Mouse (Mus musculus): ENCODE data around the gene Syde2. TPM values are rescaled to one million over a fixed set of nuclear protein-coding genes. Genes with fewer than 3 reads are reported as not detected.
A peak's percentile ranks its signal among the peaks of the same experiment; 100 is the strongest.

Syde2 gene
- polyA plus RNA-seq, 1 experiment from 2014 or later = 3.9 TPM

DNA sequence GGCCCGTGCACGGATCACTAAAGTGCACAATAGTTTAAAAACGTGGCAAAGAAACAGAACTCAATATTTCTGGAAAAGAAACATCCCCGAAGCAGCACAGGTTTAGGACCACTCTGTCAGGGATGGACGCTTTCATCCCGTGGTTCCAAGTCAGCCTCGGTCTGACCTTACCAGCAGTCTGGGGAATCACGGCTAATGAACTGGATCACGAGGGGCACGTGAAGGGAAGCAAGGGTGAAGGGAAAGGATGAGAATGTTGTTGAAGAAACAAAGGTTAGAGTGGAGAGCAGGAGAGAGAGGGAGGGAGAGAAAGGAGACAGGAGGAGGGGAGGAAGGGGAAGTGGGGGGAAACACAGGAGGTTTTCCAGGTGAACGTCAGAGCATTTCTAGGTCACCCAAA lies 58.4 kb downstream of the Syde2 start:
- DNase-seq (ENCODE audit: low spot score) (peak; percentile 42), ATAC-seq (replicated peaks; ENCODE audit: low FRiP score, low TSS enrichment, low read depth) (no peak)
- H3K9me3 ChIP-seq (ENCODE audit: control insufficient read depth, low read length) = no peaks in the 10 kb centered on the region
- H3K4me2 ChIP-seq (ENCODE audit: low read length) = no peak overlapping the region
- peaks cover 5% of the 10 kb centered on the region; the same call in 1 of the 2 replicates for H3K4me1 ChIP-seq (replicated peaks; ENCODE audit: control insufficient read depth, insufficient read depth, low read length)
- H3K27ac ChIP-seq (ENCODE audit: low read depth) = no peak overlapping the region
- 86% methylated on average over 11 of the region's 11 CpGs for WGBS
- H3K27me3 ChIP-seq (replicated peaks; ENCODE audit: control insufficient read depth, insufficient read depth, low read length) = no peaks in the 10 kb centered on the region
- no peak overlapping the region for H3K9ac ChIP-seq (ENCODE audit: low read length)
- H3K4me3 ChIP-seq (ENCODE audit: low read depth, low read length) = no peak overlapping the region
- no peaks in the 10 kb centered on the region for H3K36me3 ChIP-seq (ENCODE audit: control insufficient read depth, insufficient read depth, low read length)

DNA sequence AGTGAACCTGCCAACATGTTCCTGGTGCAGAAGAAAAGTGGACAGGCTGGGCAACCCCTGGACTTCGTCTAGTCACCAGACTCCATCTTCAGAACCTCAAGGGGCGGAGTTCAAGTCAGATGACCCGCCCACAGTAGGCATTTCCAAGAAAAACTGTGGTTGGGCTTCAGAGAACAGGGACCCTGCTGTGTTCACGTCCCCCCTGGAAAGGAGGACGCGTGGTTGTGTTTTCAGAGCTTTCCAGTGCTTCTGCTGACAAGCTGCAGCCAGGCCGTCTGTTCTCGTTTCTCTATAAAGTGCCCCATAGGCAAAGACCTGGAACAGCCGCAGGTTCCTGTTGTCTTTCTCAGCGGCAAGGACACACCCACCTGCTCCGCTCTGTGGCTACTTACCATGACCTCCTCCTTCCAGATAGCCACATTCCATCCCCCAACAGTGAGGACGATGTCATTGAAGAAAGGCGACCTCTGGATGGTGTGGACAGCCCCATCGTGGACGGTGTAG lies 60.1 kb downstream of the Syde2 start:
- DNase-seq (ENCODE audit: low spot score) = no peak
- Histone ChIP-seq H3K9ac (ENCODE audit: low read length) (no peak overlapping the region), H3K27ac (ENCODE audit: low read depth) (no peak overlapping the region), H3K27me3 (replicated peaks; ENCODE audit: control insufficient read depth, insufficient read depth, low read length) (no peaks in the 10 kb centered on the region), H3K4me1 (replicated peaks; ENCODE audit: control insufficient read depth, insufficient read depth, low read length) (peaks cover 5% of the 10 kb centered on the region; the same call in 1 of the 2 replicates), H3K4me2 (ENCODE audit: low read length) (peak overlapping the region; percentile 20), H3K36me3 (ENCODE audit: control insufficient read depth, insufficient read depth, low read length) (no peaks in the 10 kb centered on the region), H3K9me3 (ENCODE audit: control insufficient read depth, low read length) (no peaks in the 10 kb centered on the region), H3K4me3 (ENCODE audit: low read depth, low read length) (no peak overlapping the region)
- ATAC-seq (replicated peaks; ENCODE audit: low FRiP score, low TSS enrichment, low read depth) = peak; percentile 51
- WGBS = 22% methylated on average over 15 of the region's 15 CpGs

DNA sequence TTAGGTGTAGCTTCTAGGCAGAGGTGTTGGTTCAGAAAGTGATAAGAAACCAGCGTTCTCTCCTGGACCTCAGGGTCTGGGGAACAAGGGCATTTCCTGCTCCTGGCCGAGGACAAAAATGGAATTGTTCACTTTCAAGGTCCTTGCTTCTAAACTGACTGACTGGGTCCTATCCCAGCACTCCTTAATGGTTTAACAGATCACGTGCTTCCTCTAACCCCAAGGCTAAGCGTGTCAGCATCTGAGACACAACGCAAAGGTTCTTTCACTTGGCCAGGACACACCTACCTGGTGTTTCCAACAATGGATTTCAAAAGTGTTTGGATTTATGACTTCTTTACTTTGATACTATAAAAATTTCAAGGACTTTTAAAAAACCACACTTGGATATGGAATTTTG lies 62.3 kb downstream of the Syde2 start:
- Histone ChIP-seq H3K9me3 (ENCODE audit: control insufficient read depth, low read length) (no peaks in the 10 kb centered on the region), H3K27ac (ENCODE audit: low read depth) (no peak overlapping the region), H3K27me3 (replicated peaks; ENCODE audit: control insufficient read depth, insufficient read depth, low read length) (no peaks in the 10 kb centered on the region), H3K36me3 (ENCODE audit: control insufficient read depth, insufficient read depth, low read length) (no peaks in the 10 kb centered on the region), H3K4me3 (ENCODE audit: low read depth, low read length) (no peak overlapping the region), H3K4me2 (ENCODE audit: low read length) (no peak overlapping the region), H3K9ac (ENCODE audit: low read length) (no peak overlapping the region), H3K4me1 (replicated peaks; ENCODE audit: control insufficient read depth, insufficient read depth, low read length) (peaks cover 5% of the 10 kb centered on the region; the same call in 1 of the 2 replicates)
- 69% methylated on average over 5 of the region's 5 CpGs for WGBS
- DNase-seq (ENCODE audit: low spot score) (no peak), ATAC-seq (replicated peaks; ENCODE audit: low FRiP score, low TSS enrichment, low read depth) (no peak)

DNA sequence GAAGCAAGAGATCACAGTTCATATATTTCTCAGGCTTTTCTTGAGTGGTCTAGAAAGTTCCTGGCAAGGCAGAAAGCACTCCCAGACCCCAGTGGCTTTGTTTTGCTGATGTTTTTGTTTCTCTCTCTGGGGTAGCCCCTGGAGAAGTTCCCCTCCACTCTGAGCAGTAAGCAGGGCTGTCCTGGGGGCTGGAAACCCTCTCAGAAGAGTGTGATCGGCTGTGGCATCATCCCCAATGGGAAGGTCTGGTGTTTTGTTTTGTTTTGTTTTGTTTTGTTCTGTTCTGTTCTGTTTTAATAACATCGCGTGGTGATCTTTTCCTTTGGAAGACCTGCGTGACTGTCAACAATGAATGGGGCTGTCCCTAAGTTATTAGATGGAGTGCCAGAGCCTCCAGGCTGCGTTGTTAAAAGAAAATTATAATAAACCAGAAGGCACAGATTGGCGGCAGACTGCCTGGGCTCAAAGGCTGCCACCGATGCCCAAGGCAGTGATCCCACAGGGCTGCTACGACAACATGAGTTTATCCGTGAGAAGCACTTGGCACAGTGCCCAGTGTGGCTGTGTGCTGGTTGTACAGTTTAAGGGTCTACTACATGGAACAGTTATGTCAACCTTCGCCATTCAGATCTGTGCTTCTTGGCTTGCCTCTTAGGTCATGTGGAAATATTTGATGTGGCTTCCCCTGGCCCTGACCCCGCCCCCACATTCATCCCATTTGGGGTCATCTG lies 63.8 kb downstream of the Syde2 start:
- H3K36me3 ChIP-seq (ENCODE audit: control insufficient read depth, insufficient read depth, low read length) = no peaks in the 10 kb centered on the region
- DNase-seq (ENCODE audit: low spot score) (no peak), ATAC-seq (replicated peaks; ENCODE audit: low FRiP score, low TSS enrichment, low read depth) (no peak)
- no peaks in the 10 kb centered on the region for H3K9me3 ChIP-seq (ENCODE audit: control insufficient read depth, low read length)
- no peak overlapping the region for H3K4me3 ChIP-seq (ENCODE audit: low read depth, low read length)
- peaks cover 5% of the 10 kb centered on the region; the same call in 1 of the 2 replicates for H3K4me1 ChIP-seq (replicated peaks; ENCODE audit: control insufficient read depth, insufficient read depth, low read length)
- H3K9ac ChIP-seq (ENCODE audit: low read length) = no peak overlapping the region
- H3K27ac ChIP-seq (ENCODE audit: low read depth) = no peak overlapping the region
- 53% methylated on average over 11 of the region's 11 CpGs for WGBS
- no peak overlapping the region for H3K4me2 ChIP-seq (ENCODE audit: low read length)
- no peaks in the 10 kb centered on the region for H3K27me3 ChIP-seq (replicated peaks; ENCODE audit: control insufficient read depth, insufficient read depth, low read length)

DNA sequence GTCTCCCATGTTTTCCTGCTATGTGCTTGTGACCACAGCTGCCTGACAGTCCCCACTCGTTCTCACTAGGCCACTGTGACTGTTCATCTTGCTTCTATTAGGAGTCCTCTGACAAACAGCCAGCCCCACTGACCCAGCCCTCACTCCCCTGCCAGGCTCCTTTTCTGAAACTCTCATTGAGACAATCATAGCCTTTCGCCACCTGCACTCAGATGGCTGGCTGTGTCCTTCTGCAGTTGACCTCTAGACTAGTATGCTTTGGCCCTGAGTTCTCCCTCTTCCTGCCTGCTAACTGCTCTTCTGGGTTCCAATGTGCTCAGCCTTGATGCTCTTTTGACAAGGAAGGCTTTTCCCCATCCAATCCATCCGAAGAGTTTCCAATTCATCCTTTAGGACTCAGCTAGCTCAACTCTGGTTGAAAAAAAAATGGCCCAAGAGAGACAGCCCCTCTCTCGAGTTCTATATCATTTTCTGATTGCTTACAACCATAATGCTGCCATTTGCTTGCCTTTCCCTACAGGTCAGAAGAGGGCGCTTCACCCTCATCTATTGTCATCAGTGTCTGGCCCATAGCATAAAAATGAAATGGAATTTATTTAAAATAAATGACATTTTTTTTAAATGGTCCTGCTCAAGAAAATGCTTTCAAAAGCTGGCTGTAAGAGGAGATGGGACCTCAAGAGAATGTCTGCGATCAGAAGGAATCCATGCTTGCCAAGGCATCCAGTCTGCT lies 65.6 kb downstream of the Syde2 start:
- ATAC-seq (replicated peaks; ENCODE audit: low FRiP score, low TSS enrichment, low read depth) (no peak), DNase-seq (ENCODE audit: low spot score) (no peak)
- 70% methylated on average over 6 of the region's 6 CpGs for WGBS
- Histone ChIP-seq H3K4me3 (ENCODE audit: low read depth, low read length) (no peak overlapping the region), H3K27ac (ENCODE audit: low read depth) (no peak overlapping the region), H3K4me1 (replicated peaks; ENCODE audit: control insufficient read depth, insufficient read depth, low read length) (no peaks in the 10 kb centered on the region; the same call in 1 of the 2 replicates), H3K36me3 (ENCODE audit: control insufficient read depth, insufficient read depth, low read length) (no peaks in the 10 kb centered on the region), H3K27me3 (replicated peaks; ENCODE audit: control insufficient read depth, insufficient read depth, low read length) (no peaks in the 10 kb centered on the region), H3K9me3 (ENCODE audit: control insufficient read depth, low read length) (no peaks in the 10 kb centered on the region), H3K9ac (ENCODE audit: low read length) (no peak overlapping the region), H3K4me2 (ENCODE audit: low read length) (no peak overlapping the region)

DNA sequence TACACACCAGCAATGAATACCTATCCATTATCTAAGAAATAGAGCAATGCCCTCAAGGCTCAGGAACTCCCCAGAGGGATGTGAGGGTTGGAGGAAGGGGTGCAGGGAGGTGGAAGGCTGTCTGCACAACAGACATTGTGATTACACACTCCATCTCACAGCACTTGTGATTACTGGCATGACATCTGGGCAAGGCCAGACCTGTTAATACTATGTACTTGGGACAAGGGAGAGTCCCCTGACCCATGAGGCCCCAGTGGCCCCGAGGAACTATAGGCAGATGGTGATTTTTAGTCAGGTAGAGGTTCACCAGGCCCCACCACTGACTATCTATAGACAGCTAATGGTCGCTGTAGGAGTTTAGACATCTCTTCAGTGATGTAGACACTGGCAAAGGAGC lies 66.2 kb downstream of the Syde2 start:
- no peak for ATAC-seq (replicated peaks; ENCODE audit: low FRiP score, low TSS enrichment, low read depth)
- DNase-seq (ENCODE audit: low spot score) = no peak

DNA sequence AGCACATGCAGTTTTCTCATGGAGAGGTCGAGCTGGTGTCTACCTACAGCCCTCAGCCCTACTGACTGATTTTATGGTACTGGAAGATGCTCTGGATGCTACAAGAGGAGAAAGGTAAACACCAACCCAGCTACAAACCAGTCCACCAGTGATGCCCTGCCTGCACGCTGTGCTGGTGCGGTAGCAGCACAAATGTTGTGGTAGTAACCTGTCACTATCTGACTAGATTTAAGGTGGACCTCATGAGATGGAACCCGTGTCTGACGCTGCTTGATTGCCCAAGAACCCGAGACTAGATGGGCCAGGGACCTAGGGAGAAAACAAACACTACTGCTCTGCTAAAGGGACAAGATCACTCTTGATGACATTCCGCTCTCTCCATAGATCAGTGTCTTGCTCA lies 69.5 kb downstream of the Syde2 start:
- WGBS = 74% methylated on average over 7 of the region's 7 CpGs
- no peak for ATAC-seq (replicated peaks; ENCODE audit: low FRiP score, low TSS enrichment, low read depth)
- Histone ChIP-seq H3K27me3 (replicated peaks; ENCODE audit: control insufficient read depth, insufficient read depth, low read length) (no peaks in the 10 kb centered on the region), H3K9ac (ENCODE audit: low read length) (no peak overlapping the region), H3K4me1 (replicated peaks; ENCODE audit: control insufficient read depth, insufficient read depth, low read length) (no peaks in the 10 kb centered on the region; the same call in 1 of the 2 replicates), H3K4me3 (ENCODE audit: low read depth, low read length) (no peak overlapping the region), H3K27ac (ENCODE audit: low read depth) (no peak overlapping the region), H3K9me3 (ENCODE audit: control insufficient read depth, low read length) (no peaks in the 10 kb centered on the region), H3K36me3 (ENCODE audit: control insufficient read depth, insufficient read depth, low read length) (no peaks in the 10 kb centered on the region), H3K4me2 (ENCODE audit: low read length) (no peak overlapping the region)
- DNase-seq (ENCODE audit: low spot score) = no peak

More for the DNA sequence above, 66.2 kb downstream of the Syde2 start:
- Histone ChIP-seq H3K9ac (ENCODE audit: low read length) (no peak overlapping the region), H3K27ac (ENCODE audit: low read depth) (no peak overlapping the region), H3K4me2 (ENCODE audit: low read length) (no peak overlapping the region), H3K4me3 (ENCODE audit: low read depth, low read length) (no peak overlapping the region), H3K27me3 (replicated peaks; ENCODE audit: control insufficient read depth, insufficient read depth, low read length) (no peaks in the 10 kb centered on the region), H3K9me3 (ENCODE audit: control insufficient read depth, low read length) (no peaks in the 10 kb centered on the region), H3K36me3 (ENCODE audit: control insufficient read depth, insufficient read depth, low read length) (no peaks in the 10 kb centered on the region), H3K4me1 (replicated peaks; ENCODE audit: control insufficient read depth, insufficient read depth, low read length) (no peaks in the 10 kb centered on the region; the same call in 1 of the 2 replicates)
- WGBS = 72% methylated on average over 2 of the region's 2 CpGs

DNA sequence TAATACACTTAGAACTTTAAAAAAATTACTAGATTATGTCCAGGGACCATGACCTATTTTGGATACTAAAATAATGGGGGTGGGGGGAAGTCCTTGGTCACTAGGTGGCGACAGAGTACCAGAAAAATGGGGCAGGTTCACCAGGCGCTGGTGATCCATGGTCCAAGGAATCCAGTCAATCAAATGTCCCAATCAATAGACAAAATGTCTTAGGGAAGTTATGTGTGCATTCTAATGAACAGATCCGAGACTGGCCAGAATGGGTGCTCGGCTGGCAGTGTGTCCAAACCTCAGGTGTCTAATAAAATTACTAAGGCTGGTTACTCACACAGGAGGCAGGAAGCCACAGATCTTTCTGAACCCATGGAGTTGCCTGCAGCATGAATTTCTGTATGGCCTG lies 70.6 kb downstream of the Syde2 start:
- H3K9ac ChIP-seq (ENCODE audit: low read length) = no peak overlapping the region
- ATAC-seq (replicated peaks; ENCODE audit: low FRiP score, low TSS enrichment, low read depth) (0 out of 2 replicates have a peak, but pooled peaks have one; percentile 23), DNase-seq (ENCODE audit: low spot score) (peak; percentile 79)
- H3K27ac ChIP-seq (ENCODE audit: low read depth) = no peak overlapping the region
- no peak overlapping the region for H3K4me3 ChIP-seq (ENCODE audit: low read depth, low read length)
- H3K4me2 ChIP-seq (ENCODE audit: low read length) = no peak overlapping the region
- no peaks in the 10 kb centered on the region for H3K27me3 ChIP-seq (replicated peaks; ENCODE audit: control insufficient read depth, insufficient read depth, low read length)
- no peaks in the 10 kb centered on the region for H3K36me3 ChIP-seq (ENCODE audit: control insufficient read depth, insufficient read depth, low read length)
- H3K9me3 ChIP-seq (ENCODE audit: control insufficient read depth, low read length) = no peaks in the 10 kb centered on the region
- no peaks in the 10 kb centered on the region for H3K4me1 ChIP-seq (replicated peaks; ENCODE audit: control insufficient read depth, insufficient read depth, low read length)
- WGBS = 15% methylated on average over 4 of the region's 4 CpGs

Data from intestine, embryonic 14.5 days (tissue).